In the genomic region with DNA sequence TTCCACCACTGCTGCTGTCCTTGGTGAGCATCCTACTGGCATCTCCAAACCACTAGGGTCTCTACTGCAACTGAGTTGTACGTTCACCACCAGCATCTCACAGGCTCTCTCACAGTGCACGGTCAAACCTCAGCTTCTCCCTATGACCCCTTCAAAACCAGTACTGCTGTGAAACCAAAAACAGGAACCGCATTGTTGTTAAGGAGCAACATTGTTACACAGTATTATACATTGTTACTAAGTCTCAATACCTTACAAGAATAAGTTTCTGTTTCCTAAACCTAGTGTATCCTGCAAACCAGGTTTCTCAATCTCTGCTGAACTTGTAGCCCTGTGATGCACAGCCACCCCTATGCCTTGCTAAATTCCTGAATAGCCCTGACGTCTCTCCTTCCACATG, we compare ENCODE assay signal across 23 mouse cellular contexts. TPM values are rescaled to one million over a fixed set of nuclear protein-coding genes. Genes with fewer than 3 reads are reported as not detected.
DNase-seq lines count a peak whose midpoint lies in the region; ATAC-seq and TF ChIP-seq lines count a peak whose summit lies in the region.
"Had no signal": no experiment of that assay in that cellular context is flagged by ENCODE, and none has a peak within 500 bp of the region (broad histone marks: within the 10 kb centered on the region; RNA-seq: fewer than 3 reads in every experiment).

No protein-coding gene starts in this region.

- peaks cover 2% of the 10 kb centered on the region; the same call in 1 of the 2 replicates for H3K27me3 ChIP-seq in midbrain, embryonic 11.5 days (ENCODE audit: control insufficient read depth, insufficient read depth, low read length)
- no peaks in the 10 kb centered on the region for H3K27me3 ChIP-seq in midbrain, postnatal 0 days (ENCODE audit: insufficient read depth, low read length)
- H3K27me3 ChIP-seq: embryonic facial prominence, embryonic 12.5 days had no signal

- WGBS in midbrain, embryonic 11.5 days = 90% methylated on average over 4 of the region's 4 CpGs
- WGBS in midbrain, postnatal 0 days = 90% methylated on average over 4 of the region's 4 CpGs

- H3K9ac ChIP-seq in midbrain, embryonic 11.5 days (ENCODE audit: low read length) = no peak overlapping the region
- H3K9ac ChIP-seq in midbrain, postnatal 0 days (replicated peaks; ENCODE audit: low read length, poor library complexity, severe bottlenecking) = no peak overlapping the region
- H3K9ac ChIP-seq: embryonic facial prominence, embryonic 12.5 days; forebrain, embryonic 13.5 days; forebrain, embryonic 15.5 days; forebrain, postnatal 0 days had no signal

- intact Hi-C loops in left cerebral cortex, postnatal 10 days (cut with DNase I) = no loop called here

- H3K36me3 ChIP-seq in midbrain, embryonic 11.5 days (ENCODE audit: control insufficient read depth, insufficient read depth, low read length) = no peaks in the 10 kb centered on the region
- H3K36me3 ChIP-seq in midbrain, postnatal 0 days (ENCODE audit: insufficient read depth, low read length) = no peaks in the 10 kb centered on the region
- H3K36me3 ChIP-seq: embryonic facial prominence, embryonic 10.5 days; embryonic facial prominence, embryonic 12.5 days; forebrain, embryonic 15.5 days; G1E had no signal

- ATAC-seq in midbrain, embryonic 11.5 days (ENCODE audit: low FRiP score) = no peak
- ATAC-seq in midbrain, postnatal 0 days (ENCODE audit: low FRiP score) = no peak
- ATAC-seq in common myeloid progenitor, adult 5-6 weeks (replicated peaks; ENCODE audit: low read depth, poor library complexity, severe bottlenecking) = 0 out of 2 replicates have a peak, but pooled peaks have one; percentile 22
- ATAC-seq in megakaryocyte, adult 5-6 weeks (ENCODE audit: poor library complexity, severe bottlenecking) = peak; percentile 51
- ATAC-seq: activated CD4-positive, CD25-positive, alpha-beta regulatory T cell, adult 4 months; forebrain, embryonic 13.5 days; forebrain, embryonic 15.5 days; forebrain, postnatal 0 days; Patski had no signal

- no peaks in the 10 kb centered on the region for H3K4me1 ChIP-seq in midbrain, embryonic 11.5 days (ENCODE audit: control insufficient read depth, insufficient read depth, low read length)
- no peaks in the 10 kb centered on the region for H3K4me1 ChIP-seq in midbrain, postnatal 0 days (ENCODE audit: insufficient read depth, low read length)
- H3K4me1 ChIP-seq: embryonic facial prominence, embryonic 12.5 days; forebrain, embryonic 15.5 days had no signal

- H3K4me3 ChIP-seq in midbrain, embryonic 11.5 days (ENCODE audit: low read depth, low read length) = no peak overlapping the region
- no peak overlapping the region for H3K4me3 ChIP-seq in midbrain, postnatal 0 days (ENCODE audit: low read depth, low read length)
- H3K4me3 ChIP-seq: embryonic facial prominence, embryonic 10.5 days; embryonic facial prominence, embryonic 12.5 days; forebrain, embryonic 13.5 days; forebrain, embryonic 15.5 days had no signal

- H3K27ac ChIP-seq in midbrain, embryonic 11.5 days (ENCODE audit: low read depth, low read length) = no peak overlapping the region
- H3K27ac ChIP-seq in midbrain, postnatal 0 days (ENCODE audit: low read depth, low read length) = no peak overlapping the region
- H3K27ac ChIP-seq: embryonic facial prominence, embryonic 10.5 days; embryonic facial prominence, embryonic 12.5 days; forebrain, embryonic 13.5 days; forebrain, embryonic 15.5 days had no signal

- no peak overlapping the region for H3K4me2 ChIP-seq in midbrain, embryonic 11.5 days
- no peak overlapping the region for H3K4me2 ChIP-seq in midbrain, postnatal 0 days (ENCODE audit: low read depth, low read length, poor library complexity, severe bottlenecking)
- H3K4me2 ChIP-seq: embryonic facial prominence, embryonic 12.5 days; forebrain, embryonic 13.5 days; forebrain, embryonic 15.5 days had no signal

- H3K9me3 ChIP-seq in midbrain, embryonic 11.5 days (ENCODE audit: control insufficient read depth, low read length) = no peaks in the 10 kb centered on the region; the same call in 1 of the 2 replicates
- no peaks in the 10 kb centered on the region for H3K9me3 ChIP-seq in midbrain, postnatal 0 days (ENCODE audit: low read length)
- H3K9me3 ChIP-seq: embryonic facial prominence, embryonic 10.5 days; embryonic facial prominence, embryonic 12.5 days; forebrain, embryonic 15.5 days; G1E had no signal

- peak; percentile 65 for DNase-seq in midbrain, embryonic 11.5 days (ENCODE audit: low spot score, missing footprints)
- DNase-seq in midbrain, postnatal 0 days (ENCODE audit: low spot score) = no peak
- no peak for DNase-seq in left cerebral cortex, postnatal 10 days (ENCODE audit: extremely low spot score in 1 of 2, low spot score in 2 of 2)
- DNase-seq in thymus, postnatal 14 days = no peak
- DNase-seq in thymus, postnatal 25 days = no peak
- DNase-seq: adrenal gland, adult 8-10 months; adrenal gland, postnatal 14 days; adrenal gland, postnatal 36 days; cerebellum, adult 11-12 months; cerebellum, adult 2 months; cerebellum, adult 9-10 months; cerebellum, postnatal 10 days; cerebellum, postnatal 25 days; forebrain, postnatal 0 days had no signal

- no peak for TF ChIP-seq CTCF in midbrain, postnatal 0 days (IDR thresholded peaks at IDR 0.05)

RNA-seq across cellular contexts. Expression of gene Polr1d, which starts 51.0 kb away (rescaled TPM):
- polyA plus RNA-seq in midbrain, embryonic 11.5 days (2014; fragmentation: Nextera tagmentation; extraction: Ambion mirVana) = 111 and 120 TPM in 2 replicates
- total RNA-seq in midbrain, postnatal 0 days (2014; rRNA removed) = 58.4 and 60.1 TPM in 2 replicates
- 89.4 and 91.0 TPM in 2 replicates for polyA plus RNA-seq in midbrain, postnatal 0 days (2015; fragmentation: Nextera tagmentation; extraction: Ambion mirVana)
- 126 and 156 TPM in 2 replicates for total RNA-seq in common myeloid progenitor, adult 5-6 weeks (2017)
- 126 and 134 TPM in 2 replicates for total RNA-seq in megakaryocyte, adult 5-6 weeks (2015)
- total RNA-seq in megakaryocyte, adult 5-6 weeks (2017) = 107 and 113 TPM in 2 replicates
- total RNA-seq in left cerebral cortex, postnatal 10 days (2021) = 10 to 100 TPM; 82.2 to 88.3 TPM

RNA-seq across cellular contexts. Expression of gene Lnx2, which starts 51.5 kb away (rescaled TPM):
- 8.1 and 8.9 TPM in 2 replicates for polyA plus RNA-seq in midbrain, embryonic 11.5 days (2014; fragmentation: Nextera tagmentation; extraction: Ambion mirVana)
- 5.6 and 6.5 TPM in 2 replicates for total RNA-seq in midbrain, postnatal 0 days (2014; rRNA removed)
- 2.6 and 2.9 TPM in 2 replicates for polyA plus RNA-seq in midbrain, postnatal 0 days (2015; fragmentation: Nextera tagmentation; extraction: Ambion mirVana)
- 5.4 and 10.8 TPM in 2 replicates for total RNA-seq in common myeloid progenitor, adult 5-6 weeks (2017)
- 5.0 and 6.8 TPM in 2 replicates for total RNA-seq in megakaryocyte, adult 5-6 weeks (2015)
- total RNA-seq in megakaryocyte, adult 5-6 weeks (2017) = 9.7 and 10.4 TPM in 2 replicates
- 1 to 10 TPM; 5.6 to 6.2 TPM for total RNA-seq in left cerebral cortex, postnatal 10 days (2021)

Comparison
In these comparisons a context has a peak if more than half of its experiments do, and no peak if none do; other contexts are left out.
1. ATAC-seq: peak in common myeloid progenitor, adult 5-6 weeks (single experiment) and megakaryocyte, adult 5-6 weeks (single experiment); none in midbrain, embryonic 11.5 days (single experiment) and midbrain, postnatal 0 days (single experiment).